Mouse (Mus musculus) ovary, postnatal 36 days (tissue): ENCODE data around the gene Slc6a4.

Source experiments
- DNase-seq: peaks from one replicate; pipeline ENCODE4 v3.0.0; 2022; ENCODE audit warnings: low spot score, mixed read lengths

Gene Slc6a4

GRCm38 (mm10) chr11:76997916-76998704 is at the start of gene Slc6a4:
Slc6a4 (plus strand) TSS chr11:76998603.
- DNase-seq: peak; percentile 22

DNA sequence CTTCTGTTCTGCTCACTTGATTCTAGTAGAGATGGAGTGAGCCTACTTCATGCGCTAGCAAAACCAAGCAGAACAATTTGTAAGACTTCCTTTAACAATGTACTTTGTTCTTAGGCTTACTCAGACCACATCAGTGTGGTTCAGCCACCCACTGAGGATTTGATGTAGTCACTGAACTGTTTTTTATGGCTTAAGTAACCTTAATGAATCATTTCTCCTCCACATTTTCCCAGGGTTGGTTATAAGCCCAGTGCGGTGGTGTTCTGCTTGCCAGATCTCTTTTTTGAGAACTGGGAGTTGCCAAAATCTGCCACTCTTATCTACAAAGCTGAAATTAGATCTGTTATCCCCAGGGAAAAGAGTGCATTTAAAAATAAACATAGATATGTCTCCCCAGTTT is 44.9 kb upstream of the Slc6a4 start:
- DNase-seq: no peak

GRCm38 (mm10) chr11:76965703-76966102 is 32.7 kb upstream of the Slc6a4 start:
- DNase-seq: no peak

- no peak for DNase-seq
These were observed 28.1 kb upstream of the Slc6a4 start for GRCm38 (mm10) chr11:76970328-76970727.

DNA sequence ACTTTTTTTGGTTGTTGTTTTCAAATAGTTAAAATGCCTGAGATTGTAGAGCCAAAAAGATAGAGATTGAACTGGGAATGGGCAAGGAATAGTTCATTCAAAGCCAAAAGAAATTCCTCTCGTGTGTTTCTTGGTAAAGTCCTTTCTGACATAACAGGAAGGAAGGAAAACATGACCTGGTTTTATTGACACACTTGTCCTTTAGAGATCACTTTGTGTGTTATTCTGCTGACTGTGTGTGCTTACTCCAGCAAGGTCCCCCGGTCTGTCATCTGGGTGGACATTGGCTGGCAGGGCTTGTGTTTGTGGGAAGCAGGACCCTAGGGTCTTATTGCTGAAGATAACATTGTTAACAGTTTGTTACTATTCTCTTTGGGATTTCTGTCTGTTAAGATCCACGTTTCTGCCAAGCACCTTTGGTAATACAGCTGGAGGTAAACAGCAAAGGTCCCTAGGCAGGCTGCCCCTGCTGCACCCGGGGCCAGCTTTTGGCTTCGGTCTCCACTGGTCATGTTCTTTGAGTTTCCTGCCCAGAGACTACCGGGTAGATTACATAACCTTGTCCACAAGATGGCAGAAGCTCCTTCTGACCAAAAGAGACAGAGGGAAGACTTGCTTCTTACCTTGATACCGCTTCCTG is 23.6 kb upstream of the Slc6a4 start:
- no peak for DNase-seq

DNA sequence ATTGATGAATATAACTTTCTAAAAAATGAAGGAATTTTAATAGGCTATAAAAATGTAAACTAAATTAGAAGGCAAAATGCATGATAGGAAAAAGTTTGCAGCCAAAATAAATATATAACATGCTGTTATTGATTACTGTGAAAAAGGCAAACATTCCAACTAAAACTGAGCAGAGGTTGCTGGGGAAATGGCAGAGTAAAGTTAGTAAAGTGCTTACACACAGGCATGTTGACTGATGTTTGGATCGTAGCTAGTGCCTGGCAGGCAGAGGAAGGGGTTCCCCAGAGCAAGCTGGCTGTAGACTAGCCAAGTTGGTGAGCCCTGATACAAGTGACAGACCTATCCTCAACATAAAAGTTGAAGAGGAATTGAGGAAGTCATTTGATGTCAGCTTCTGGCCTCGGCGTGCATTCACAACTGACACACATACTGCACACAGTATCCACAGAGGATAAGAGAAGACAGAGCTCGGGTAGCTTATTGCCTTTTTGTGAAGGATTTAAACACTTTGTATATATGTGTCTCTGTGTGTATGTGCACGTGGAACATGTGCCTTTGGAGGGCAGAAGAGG is 16.7 kb upstream of the Slc6a4 start:
- no peak for DNase-seq

DNA sequence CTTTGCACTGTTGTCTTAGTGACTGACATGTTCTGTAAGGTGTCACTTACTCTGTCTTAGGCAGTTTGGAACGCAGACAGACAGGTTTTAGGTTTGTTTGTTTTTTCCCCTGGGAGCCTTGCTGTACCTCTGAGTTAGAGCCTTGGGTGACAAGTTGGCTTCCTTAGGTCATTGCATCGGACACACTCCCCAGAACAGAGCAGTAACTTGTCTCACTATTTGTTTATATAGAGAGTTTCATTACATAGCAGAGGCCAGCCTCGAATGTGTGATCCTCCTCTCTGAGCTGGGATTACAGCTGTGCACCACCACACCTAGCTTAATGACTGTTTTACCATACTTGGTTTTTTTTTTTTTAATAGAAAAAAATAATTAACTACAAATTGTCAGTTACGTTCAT is 16.0 kb upstream of the Slc6a4 start:
- no peak for DNase-seq

DNA sequence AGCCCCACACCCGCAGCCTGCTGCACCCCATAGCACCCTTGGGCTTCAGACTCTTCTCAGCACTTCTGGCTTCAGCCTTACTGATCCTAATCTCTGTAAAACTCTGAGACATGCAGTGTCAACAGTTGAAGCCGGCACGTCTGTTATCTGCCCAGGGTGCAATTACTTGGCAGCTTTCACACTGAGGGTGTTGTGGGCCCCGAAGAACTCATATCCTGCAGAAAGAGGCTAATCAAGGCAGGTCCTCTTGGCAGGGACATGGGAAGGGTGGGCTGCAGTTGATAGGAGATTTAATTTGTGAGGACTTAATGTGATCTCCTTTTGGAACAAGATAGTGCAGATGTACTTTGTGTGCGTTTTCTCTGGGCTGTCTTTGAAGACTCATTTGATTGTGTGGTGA is 14.8 kb upstream of the Slc6a4 start:
- no peak for DNase-seq

DNA sequence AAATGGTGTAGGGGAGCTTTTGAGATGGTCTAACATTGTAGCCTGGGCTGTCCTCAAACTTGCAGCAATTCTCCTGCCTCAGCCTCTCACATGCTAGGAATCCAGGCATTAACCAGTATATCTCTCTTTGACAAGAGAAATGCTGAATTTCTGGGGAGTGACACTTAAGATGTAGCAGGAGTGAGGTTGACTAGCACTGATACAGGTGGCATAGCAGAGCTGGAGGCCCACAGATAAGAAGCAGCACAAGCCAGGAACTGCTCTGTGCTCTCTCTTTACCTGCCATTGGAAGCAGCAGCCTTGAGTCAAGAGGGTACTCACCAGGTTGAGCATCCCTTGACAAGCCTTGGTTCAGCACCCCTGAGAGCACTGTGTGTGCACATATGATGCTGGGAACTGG is 14.2 kb upstream of the Slc6a4 start:
- DNase-seq: no peak

GRCm38 (mm10) chr11:76990839-76991238 is 7.6 kb upstream of the Slc6a4 start:
- DNase-seq: no peak

DNA sequence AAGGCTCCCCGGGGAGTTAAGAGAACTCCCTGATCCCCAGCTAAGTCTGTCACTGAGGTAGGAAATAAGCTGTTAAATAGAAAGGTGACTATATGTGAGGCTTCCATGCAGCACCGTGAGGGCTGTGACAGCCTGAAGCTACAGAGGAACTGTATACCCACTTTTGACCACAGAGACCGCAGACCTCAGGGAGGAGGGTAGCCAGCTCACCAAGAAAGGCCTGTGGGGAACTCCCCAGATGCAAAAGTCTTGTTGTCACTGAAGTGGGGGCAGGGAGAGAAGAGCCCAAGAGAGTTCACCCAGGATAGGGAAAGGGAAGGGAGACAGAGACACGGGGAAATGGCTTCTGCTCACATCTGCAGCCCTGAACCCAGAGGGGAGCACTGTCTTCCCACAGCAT is 5.5 kb upstream of the Slc6a4 start:
- no peak for DNase-seq

DNA sequence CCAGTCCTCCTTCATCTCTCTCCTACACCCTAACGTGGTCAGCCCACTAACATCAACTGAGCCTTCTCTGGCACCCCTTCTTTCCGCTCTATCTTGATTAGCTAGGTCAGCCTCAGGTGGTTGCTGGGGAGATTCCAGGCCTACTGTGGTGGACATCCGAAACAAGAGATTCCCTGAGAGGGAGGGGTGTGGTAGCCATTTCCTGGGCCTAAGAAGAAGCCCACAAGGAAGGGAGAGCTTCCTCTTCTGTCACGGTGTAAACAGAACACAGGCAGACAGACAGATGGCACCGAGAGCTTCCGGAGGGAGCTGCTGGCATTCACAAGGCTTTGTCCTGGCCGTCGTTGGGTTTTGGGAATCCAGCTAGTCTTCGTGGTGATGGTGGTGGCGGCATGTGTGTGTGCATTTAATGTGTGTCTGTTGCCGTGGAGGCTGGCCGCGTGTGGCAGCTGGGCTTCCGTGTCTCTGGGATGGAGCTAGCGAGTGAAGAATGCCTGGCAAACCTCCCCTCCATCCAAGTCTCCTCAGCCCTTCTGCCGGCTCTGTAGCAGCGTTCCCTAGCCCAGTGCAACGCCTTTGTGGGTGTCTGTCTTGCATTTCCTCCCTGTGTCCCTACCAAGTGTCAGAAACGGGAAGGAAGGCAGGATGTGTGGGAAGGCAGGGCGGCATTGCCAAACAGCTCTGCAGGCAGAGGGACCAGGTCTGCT is 2.3 kb upstream of the Slc6a4 start:
- no peak for DNase-seq

- DNase-seq: peak; percentile 80
These were observed 1.1 kb upstream of the Slc6a4 start for GRCm38 (mm10) chr11:76997305-76997704.

DNA sequence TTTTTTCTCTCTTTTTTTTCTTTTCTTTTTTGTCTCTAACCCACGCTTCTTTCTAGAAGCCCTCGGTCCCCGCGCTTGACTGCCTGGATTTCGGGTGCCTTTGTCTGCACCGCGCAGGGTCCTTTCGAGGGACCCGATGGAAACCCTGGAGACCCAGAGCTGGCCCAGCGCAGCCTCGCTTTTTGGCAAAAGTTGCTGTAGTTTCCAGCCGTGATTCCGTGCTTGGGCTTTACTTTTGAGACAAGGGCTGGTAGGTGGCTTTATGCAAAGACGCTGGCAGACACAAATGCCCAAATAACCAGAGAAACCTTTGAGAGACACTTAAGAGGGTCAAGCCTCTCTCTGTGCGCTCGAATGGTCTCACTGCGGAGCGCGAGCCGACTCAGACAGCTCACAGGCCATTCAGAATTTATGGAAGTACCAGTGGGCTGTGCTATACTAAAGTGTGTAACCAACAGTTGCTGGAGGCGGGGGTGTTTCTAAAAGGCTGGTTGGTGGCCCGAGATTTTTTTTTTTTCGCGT is 363 bp downstream of the Slc6a4 start:
- no peak for DNase-seq

DNA sequence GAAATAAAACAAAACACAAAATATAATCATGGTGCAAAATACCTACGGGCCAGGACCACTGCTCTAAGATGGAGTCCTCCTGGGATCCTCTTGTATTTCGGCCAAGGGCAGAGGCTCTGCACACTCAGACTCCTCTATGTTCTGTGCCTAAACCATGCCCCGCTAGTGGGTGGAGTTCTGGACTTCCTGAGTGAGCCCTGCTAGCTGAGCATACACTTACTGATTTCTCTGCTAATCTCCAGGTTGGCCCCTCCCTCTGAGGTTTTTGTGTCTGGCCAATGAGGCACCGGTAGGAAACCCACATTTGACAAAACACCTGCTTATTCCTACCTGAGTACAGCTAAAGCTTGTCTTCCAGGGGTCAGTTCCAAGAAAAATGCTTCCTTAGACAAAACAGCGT is 2.3 kb downstream of the Slc6a4 start:
- DNase-seq: no peak

DNA sequence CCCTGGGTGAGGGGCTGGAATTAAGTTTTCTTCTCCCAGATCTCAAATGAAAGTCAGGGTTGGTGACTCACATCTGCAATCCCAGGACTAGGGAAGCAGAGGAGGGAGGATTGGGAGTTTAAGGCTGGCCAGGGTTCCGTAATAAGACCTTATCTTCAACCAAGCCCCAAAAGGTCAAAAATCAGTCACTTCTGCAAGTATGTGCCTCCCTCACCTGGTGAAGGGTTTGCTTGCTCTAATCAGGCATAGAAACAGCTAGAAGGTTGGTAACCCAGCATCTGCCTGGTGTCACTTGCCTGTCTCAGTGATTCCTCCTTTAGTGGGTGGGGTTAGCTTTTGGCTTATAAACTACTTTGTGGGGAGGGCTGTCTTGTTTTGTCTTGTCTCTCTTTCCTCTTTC is 4.0 kb downstream of the Slc6a4 start:
- DNase-seq: no peak

DNA sequence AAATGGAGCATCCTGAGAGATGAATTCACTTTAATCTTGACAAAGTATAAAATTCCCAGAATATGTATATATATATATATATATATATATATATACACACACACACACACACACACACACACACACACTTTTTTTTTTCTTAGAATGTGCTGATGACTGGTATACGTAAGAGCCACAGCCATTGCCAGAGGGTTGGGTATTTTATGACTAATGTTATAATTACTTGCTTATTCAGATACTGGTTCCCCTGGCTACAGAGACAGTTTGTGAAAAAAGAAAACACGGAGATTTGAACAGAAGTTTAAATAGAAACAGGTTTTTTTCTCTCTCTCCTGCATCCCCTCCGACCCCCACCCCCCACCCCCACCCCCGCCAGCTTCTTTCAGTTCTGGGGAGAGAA is 7.5 kb downstream of the Slc6a4 start:
- DNase-seq: no peak

- DNase-seq: no peak
These were observed 8.2 kb downstream of the Slc6a4 start for GRCm38 (mm10) chr11:77006616-77007015.

DNA sequence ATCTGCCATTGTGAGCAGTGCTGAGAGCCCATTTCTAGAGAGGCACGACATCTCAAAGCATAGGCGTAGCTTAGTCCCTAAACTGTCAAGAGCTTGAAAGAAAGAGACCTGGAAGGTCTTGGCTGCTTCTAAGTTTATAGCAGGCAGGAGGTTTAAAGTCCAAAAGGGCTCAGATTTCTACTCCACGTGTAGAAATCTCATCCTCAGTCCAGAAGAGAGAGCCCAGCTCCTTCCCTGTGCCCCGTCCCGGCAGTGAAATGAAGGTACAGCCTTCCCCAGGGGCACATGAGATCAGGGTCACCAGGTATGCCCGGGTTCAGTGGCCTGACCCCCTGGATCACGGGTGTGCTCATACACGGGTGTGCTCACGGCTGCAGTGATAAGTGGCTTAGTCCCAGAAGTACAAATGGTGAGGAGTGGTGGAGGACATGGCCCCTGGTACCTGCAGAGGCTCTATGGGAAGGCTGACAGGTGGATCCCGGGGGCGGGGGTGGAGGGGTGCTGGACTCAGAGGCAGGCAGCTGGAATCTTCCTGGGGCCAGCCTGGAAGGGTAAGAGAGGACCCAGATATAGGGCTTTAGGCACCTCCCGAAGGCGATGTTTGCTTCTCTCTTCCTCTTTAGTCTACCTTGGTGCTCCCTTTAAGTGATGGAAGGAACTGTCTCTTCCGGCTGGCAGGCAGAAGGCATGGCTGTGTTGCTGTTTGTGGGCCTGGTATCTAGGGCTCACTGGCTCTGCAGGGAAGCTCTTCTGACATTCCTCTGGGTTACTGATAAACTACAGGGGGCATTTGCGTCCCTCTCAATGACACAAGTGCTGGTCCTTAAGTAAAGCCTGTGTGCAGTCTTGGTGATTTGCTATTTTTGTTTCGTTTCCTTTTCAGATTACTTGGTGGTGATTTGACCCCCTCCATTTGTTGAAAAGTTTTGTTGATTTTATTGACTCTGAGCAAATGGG is 10.9 kb downstream of the Slc6a4 start:
- DNase-seq: no peak

DNA sequence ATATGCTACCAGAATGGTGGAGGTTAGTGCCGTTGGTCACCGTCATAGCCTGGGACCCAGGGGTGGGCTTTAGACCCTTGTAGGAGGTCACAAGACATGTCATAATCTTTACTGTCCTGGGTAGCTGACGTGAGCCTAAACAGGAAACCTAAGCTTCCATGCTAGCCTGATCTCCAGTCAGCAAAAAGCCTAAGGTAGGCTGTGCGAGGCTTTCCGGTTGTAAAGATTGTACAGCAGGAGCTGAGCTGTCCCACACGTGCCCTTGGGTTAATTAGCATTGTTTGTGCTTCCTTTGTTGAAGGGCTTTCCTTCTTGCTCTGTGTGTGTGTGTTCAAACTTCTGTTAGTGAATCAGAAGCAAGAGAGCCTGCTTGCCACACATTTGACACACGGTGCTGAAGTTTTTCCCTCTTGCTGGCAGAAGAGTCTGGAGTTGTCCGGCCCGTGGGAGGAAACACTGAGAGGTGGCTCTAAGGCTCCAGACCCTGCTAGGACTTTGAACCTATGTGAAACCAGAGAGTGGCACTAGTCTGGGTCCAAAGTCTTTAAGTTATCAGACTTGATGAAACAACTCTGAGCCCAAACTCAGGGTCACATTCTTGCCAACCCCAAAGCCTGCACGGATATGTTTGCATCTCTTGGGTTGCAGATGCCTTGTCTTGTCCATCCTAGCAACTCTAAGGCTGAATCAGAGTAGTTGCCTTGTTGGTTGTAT is 12.5 kb downstream of the Slc6a4 start:
- DNase-seq: no peak

- no peak for DNase-seq
These were observed 19.6 kb downstream of the Slc6a4 start for GRCm38 (mm10) chr11:77018046-77018445.
